8 mouse cellular contexts compared by ENCODE assay signal in the genomic region with DNA sequence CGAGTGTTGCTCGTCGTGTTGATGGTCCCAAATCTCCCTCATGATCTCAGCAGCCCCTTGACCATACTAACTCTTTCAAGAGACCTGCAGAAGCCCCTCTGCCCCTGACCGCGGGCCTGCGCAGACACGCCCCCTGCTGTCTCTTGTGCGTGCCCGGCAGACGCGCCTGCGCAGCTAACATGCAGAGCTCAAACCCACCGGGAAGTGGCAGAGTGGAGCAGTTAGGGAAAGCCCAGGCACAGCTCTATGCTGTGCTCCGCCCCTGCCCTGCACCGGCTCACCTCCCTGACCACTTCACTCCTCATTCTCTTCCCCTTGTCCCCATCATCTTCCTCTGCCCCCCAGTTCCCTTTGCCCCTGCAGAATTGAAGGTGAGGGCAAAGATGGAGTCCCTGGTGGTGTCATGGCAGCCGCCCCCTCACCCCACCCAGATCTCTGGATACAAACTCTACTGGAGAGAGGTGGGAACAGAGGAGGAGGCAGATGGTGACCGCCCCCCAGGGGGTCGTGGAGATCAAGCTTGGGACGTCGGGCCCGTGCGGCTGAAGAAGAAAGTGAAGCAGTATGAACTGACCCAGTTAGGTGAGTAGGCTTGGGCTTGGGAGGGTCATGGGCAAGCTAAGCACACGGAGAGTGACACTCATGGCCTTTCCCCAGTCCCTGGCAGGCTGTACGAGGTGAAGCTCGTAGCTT. TPM values are rescaled to one million over a fixed set of nuclear protein-coding genes. Genes with fewer than 3 reads are reported as not detected.
DNase-seq lines count a peak whose midpoint lies in the region; ATAC-seq lines count a peak whose summit lies in the region.

No protein-coding gene starts in this region.

- intact Hi-C loops in left cerebral cortex, postnatal 25 days (cut with DNase I): no loop called here

- no peak overlapping the region for H3K27ac ChIP-seq in hindbrain, embryonic 12.5 days
- no peak overlapping the region for H3K27ac ChIP-seq in liver, embryonic 13.5 days
- no peak overlapping the region for H3K27ac ChIP-seq in neural tube, embryonic 11.5 days (ENCODE audit: low read depth, low read length)

- no peak overlapping the region for H3K4me3 ChIP-seq in hindbrain, embryonic 12.5 days
- peak overlapping the region; percentile 21 for H3K4me3 ChIP-seq in liver, embryonic 13.5 days (replicated peaks)
- H3K4me3 ChIP-seq in neural tube, embryonic 11.5 days (ENCODE audit: low read depth, low read length): no peak overlapping the region

- peak overlapping the region; percentile 26; the same call in 1 of the 2 replicates for H3K4me2 ChIP-seq in hindbrain, embryonic 12.5 days (replicated peaks)
- H3K4me2 ChIP-seq in liver, embryonic 13.5 days: peak overlapping the region; percentile 55
- H3K4me2 ChIP-seq in neural tube, embryonic 11.5 days (ENCODE audit: low read depth): peak overlapping the region; percentile 33

- DNase-seq in left cerebral cortex, postnatal 25 days (ENCODE audit: low spot score in 2 of 2): peak; percentile 25 to 30
- no peak for DNase-seq in left cerebral cortex, adult 11 months (ENCODE audit: low spot score)
- DNase-seq in c-Kit-positive CD71-negative TER-119-negative erythroid progenitor cells, embryonic 14.5 days (ENCODE audit: low read depth): peak; percentile 52
- DNase-seq in liver, embryonic 13.5 days: peak; percentile 38
- DNase-seq in neural tube, embryonic 11.5 days (ENCODE audit: low spot score): peak; percentile 82
- no peak for DNase-seq in layer of hippocampus, postnatal 25 days (ENCODE audit: extremely low spot score in 1 of 2, low spot score in 1 of 2)
- no peak for DNase-seq in ovary, adult 18-20 months (ENCODE audit: low spot score)

- H3K36me3 ChIP-seq in hindbrain, embryonic 12.5 days: peaks cover 11% of the 10 kb centered on the region; the same call in 1 of the 2 replicates
- H3K36me3 ChIP-seq in liver, embryonic 13.5 days: peaks cover 6% of the 10 kb centered on the region; the same call in 1 of the 2 replicates
- H3K36me3 ChIP-seq in neural tube, embryonic 11.5 days (ENCODE audit: control insufficient read depth, insufficient read depth, low read length): no peaks in the 10 kb centered on the region; the same call in 1 of the 2 replicates

- H3K9ac ChIP-seq in hindbrain, embryonic 12.5 days: no peak overlapping the region
- no peak overlapping the region for H3K9ac ChIP-seq in liver, embryonic 13.5 days
- no peak overlapping the region for H3K9ac ChIP-seq in neural tube, embryonic 11.5 days (ENCODE audit: low read length)

- 10% methylated on average over 25 of the region's 25 CpGs for WGBS in hindbrain, embryonic 12.5 days
- 7% methylated on average over 25 of the region's 25 CpGs for WGBS in liver, embryonic 13.5 days (ENCODE audit: insufficient replicate concordance)
- WGBS in neural tube, embryonic 11.5 days: 7% methylated on average over 25 of the region's 25 CpGs

- H3K4me1 ChIP-seq in hindbrain, embryonic 12.5 days: peaks cover 15% of the 10 kb centered on the region
- H3K4me1 ChIP-seq in liver, embryonic 13.5 days (replicated peaks): peaks cover 13% of the 10 kb centered on the region
- H3K4me1 ChIP-seq in neural tube, embryonic 11.5 days (ENCODE audit: control insufficient read depth, insufficient read depth, low read length): peaks cover 7% of the 10 kb centered on the region

- H3K27me3 ChIP-seq in hindbrain, embryonic 12.5 days: peaks cover 13% of the 10 kb centered on the region; the same call in 1 of the 2 replicates
- peaks cover 48% of the 10 kb centered on the region for H3K27me3 ChIP-seq in liver, embryonic 13.5 days
- H3K27me3 ChIP-seq in neural tube, embryonic 11.5 days (ENCODE audit: control insufficient read depth, insufficient read depth, low read length): 0 out of 2 replicates have a peak, but pooled peaks cover 3% of the 10 kb centered on the region

- H3K9me3 ChIP-seq in hindbrain, embryonic 12.5 days (replicated peaks): no peaks in the 10 kb centered on the region
- H3K9me3 ChIP-seq in liver, embryonic 13.5 days (replicated peaks): no peaks in the 10 kb centered on the region
- no peaks in the 10 kb centered on the region for H3K9me3 ChIP-seq in neural tube, embryonic 11.5 days (ENCODE audit: control insufficient read depth, low read length)

- ATAC-seq in hindbrain, embryonic 12.5 days (ENCODE audit: low FRiP score): peak; percentile 29; the same call in 1 of the 2 replicates
- ATAC-seq in liver, embryonic 13.5 days (ENCODE audit: low read depth): peak; percentile 38
- peak; percentile 65; the same call in 1 of the 2 replicates for ATAC-seq in neural tube, embryonic 11.5 days (ENCODE audit: insufficient read depth, low FRiP score, low TSS enrichment)

RNA-seq across cellular contexts. Expression of a gene that starts 12.7 kb away (rescaled TPM):
- total RNA-seq in left cerebral cortex, postnatal 25 days (2021): 1 to 10 TPM; 1.5 to 2.2 TPM
- polyA plus RNA-seq in hindbrain, embryonic 12.5 days (2016; fragmentation: Nextera tagmentation; extraction: Ambion mirVana): 30.9 and 34.4 TPM in 2 replicates
- 0.15 TPM in 2 replicates for polyA plus RNA-seq in liver, embryonic 13.5 days (2015; fragmentation: Nextera tagmentation; extraction: Ambion mirVana)
- 60.7 and 71.9 TPM in 2 replicates for polyA plus RNA-seq in neural tube, embryonic 11.5 days (2014; fragmentation: Nextera tagmentation; extraction: Ambion mirVana)
- total RNA-seq in layer of hippocampus, postnatal 25 days (2021): 1 to 10 TPM; 3.8 to 4.7 TPM

RNA-seq across cellular contexts. Expression of a gene that starts 27.0 kb away (rescaled TPM):
- total RNA-seq in left cerebral cortex, postnatal 25 days (2021): 10 to 100 TPM; 23.4 to 24.5 TPM
- 14.5 and 17.0 TPM in 2 replicates for polyA plus RNA-seq in hindbrain, embryonic 12.5 days (2016; fragmentation: Nextera tagmentation; extraction: Ambion mirVana)
- 3.8 and 4.6 TPM in 2 replicates for polyA plus RNA-seq in liver, embryonic 13.5 days (2015; fragmentation: Nextera tagmentation; extraction: Ambion mirVana)
- polyA plus RNA-seq in neural tube, embryonic 11.5 days (2014; fragmentation: Nextera tagmentation; extraction: Ambion mirVana): 12.3 and 14.1 TPM in 2 replicates
- total RNA-seq in layer of hippocampus, postnatal 25 days (2021): 10 to 100 TPM; 30.5 to 33.1 TPM

Comparison
In these comparisons a context has a peak if more than half of its experiments do, and no peak if none do; other contexts are left out.
1. DNase-seq: peak in left cerebral cortex, postnatal 25 days (2 of 2), c-Kit-positive CD71-negative TER-119-negative erythroid progenitor cells, embryonic 14.5 days (single experiment), liver, embryonic 13.5 days (single experiment) and neural tube, embryonic 11.5 days (single experiment); none in left cerebral cortex, adult 11 months (single experiment), layer of hippocampus, postnatal 25 days (0 of 2) and ovary, adult 18-20 months (single experiment).
2. RNA of a gene that starts 12.7 kb away (polyA plus RNA-seq): 60.7 to 71.9 TPM in neural tube, embryonic 11.5 days and 30.9 to 34.4 TPM in hindbrain, embryonic 12.5 days; 0.15 TPM in liver, embryonic 13.5 days; every median in the first group is over 10 times any median in the second.
3. Peak in every context shown above with its lines, with median percentiles within 50 percentile points of each other: ATAC-seq and H3K4me2 ChIP-seq.